Comparison of ENCODE assay signal across 18 mouse cellular contexts in the genomic region with DNA sequence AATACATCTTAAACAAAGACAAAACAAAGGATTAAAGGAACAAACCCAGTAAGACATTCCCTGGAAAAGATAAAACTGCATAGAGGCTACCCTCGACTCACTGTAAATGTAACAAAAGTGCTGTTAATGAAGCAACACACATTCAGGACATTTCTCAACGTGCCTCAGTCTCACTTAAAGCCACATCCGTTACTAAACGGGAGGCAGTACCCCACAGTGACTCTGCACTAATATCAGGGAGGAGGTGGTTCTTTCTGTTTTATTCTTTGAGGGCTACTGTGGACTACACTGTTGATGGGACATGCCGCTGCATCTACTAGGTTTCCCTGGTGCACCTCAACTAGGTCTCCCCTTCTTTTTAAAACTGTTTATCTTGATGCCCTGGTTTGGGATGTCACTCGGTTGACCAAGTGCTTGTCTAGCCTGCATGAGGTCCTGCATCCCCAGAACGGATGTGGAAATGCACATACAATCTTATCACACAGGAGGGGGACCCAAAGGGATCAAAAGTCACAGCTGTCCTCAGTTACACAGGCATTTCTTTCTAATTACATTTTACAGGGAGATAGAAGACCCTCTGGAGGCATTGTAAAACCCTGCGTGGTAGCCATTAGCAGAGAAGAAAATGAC. TPM values are rescaled to one million over a fixed set of nuclear protein-coding genes. Genes with fewer than 3 reads are reported as not detected.
A peak's percentile ranks its signal among the peaks of the same experiment; 100 is the strongest.
DNase-seq lines count a peak whose midpoint lies in the region; ATAC-seq and TF ChIP-seq lines count a peak whose summit lies in the region.
"Had no signal": no experiment of that assay in that cellular context is flagged by ENCODE, and none has a peak within 500 bp of the region (broad histone marks: within the 10 kb centered on the region; RNA-seq: fewer than 3 reads in every experiment).

No protein-coding gene starts in this region.

- no peaks in the 10 kb centered on the region for H3K27me3 ChIP-seq in stomach, embryonic 16.5 days (ENCODE audit: control insufficient read depth, insufficient read depth, low read length)
- H3K27me3 ChIP-seq in stomach, postnatal 0 days (ENCODE audit: control insufficient read depth, insufficient read depth, low read length) = no peaks in the 10 kb centered on the region
- H3K27me3 ChIP-seq in hindbrain, embryonic 10.5 days (ENCODE audit: insufficient read depth, poor library complexity, severe bottlenecking) = no peaks in the 10 kb centered on the region
- no peaks in the 10 kb centered on the region for H3K27me3 ChIP-seq in lung, postnatal 0 days (replicated peaks; ENCODE audit: insufficient read depth, low read length)
- H3K27me3 ChIP-seq: forebrain, embryonic 15.5 days; Patski had no signal

- TF ChIP-seq CTCF in stomach, postnatal 0 days (IDR thresholded peaks at IDR 0.05; ENCODE audit: low read depth) = no peak
- no peak for TF ChIP-seq CTCF in lung, postnatal 0 days (IDR thresholded peaks at IDR 0.05)

- peaks cover 13% of the 10 kb centered on the region for H3K4me1 ChIP-seq in stomach, embryonic 16.5 days (ENCODE audit: control insufficient read depth, insufficient read depth, low read length)
- H3K4me1 ChIP-seq in stomach, postnatal 0 days (replicated peaks; ENCODE audit: control insufficient read depth, insufficient read depth) = no peaks in the 10 kb centered on the region
- H3K4me1 ChIP-seq in hindbrain, embryonic 10.5 days (replicated peaks) = peaks cover 7% of the 10 kb centered on the region
- H3K4me1 ChIP-seq in lung, postnatal 0 days (ENCODE audit: insufficient read depth, low read depth, low read length) = 0 out of 2 replicates have a peak, but pooled peaks cover 3% of the 10 kb centered on the region

- H3K4me2 ChIP-seq in stomach, embryonic 16.5 days (ENCODE audit: low read depth, low read length) = no peak overlapping the region
- no peak overlapping the region for H3K4me2 ChIP-seq in stomach, postnatal 0 days (replicated peaks; ENCODE audit: low read depth)
- no peak overlapping the region for H3K4me2 ChIP-seq in lung, postnatal 0 days (replicated peaks; ENCODE audit: low read depth, low read length)
- H3K4me2 ChIP-seq: forebrain, embryonic 15.5 days; heart, embryonic 11.5 days; lung, embryonic 14.5 days had no signal

- peak overlapping the region; percentile 27; the same call in 1 of the 2 replicates for H3K27ac ChIP-seq in stomach, embryonic 16.5 days (ENCODE audit: low read length)
- no peak overlapping the region for H3K27ac ChIP-seq in stomach, postnatal 0 days (replicated peaks)
- peak overlapping the region; percentile 41 for H3K27ac ChIP-seq in macrophage
- no peak overlapping the region for H3K27ac ChIP-seq in hindbrain, embryonic 10.5 days
- no peak overlapping the region for H3K27ac ChIP-seq in lung, postnatal 0 days (ENCODE audit: low read length)
- H3K27ac ChIP-seq: forebrain, embryonic 15.5 days; midbrain, embryonic 10.5 days had no signal

- no peaks in the 10 kb centered on the region for H3K36me3 ChIP-seq in stomach, embryonic 16.5 days (ENCODE audit: control insufficient read depth, insufficient read depth, low read length)
- no peaks in the 10 kb centered on the region for H3K36me3 ChIP-seq in stomach, postnatal 0 days (ENCODE audit: control insufficient read depth, insufficient read depth, low read length)
- no peaks in the 10 kb centered on the region for H3K36me3 ChIP-seq in macrophage (ENCODE audit: inconsistent target)
- no peaks in the 10 kb centered on the region for H3K36me3 ChIP-seq in hindbrain, embryonic 10.5 days
- no peaks in the 10 kb centered on the region for H3K36me3 ChIP-seq in lung, postnatal 0 days (ENCODE audit: insufficient read depth, low read length)
- H3K36me3 ChIP-seq: forebrain, embryonic 15.5 days; midbrain, embryonic 10.5 days had no signal

- no peaks in the 10 kb centered on the region for H3K9me3 ChIP-seq in stomach, embryonic 16.5 days (replicated peaks; ENCODE audit: control insufficient read depth, low read length)
- no peaks in the 10 kb centered on the region for H3K9me3 ChIP-seq in stomach, postnatal 0 days (ENCODE audit: control insufficient read depth, low read length)
- no peaks in the 10 kb centered on the region for H3K9me3 ChIP-seq in hindbrain, embryonic 10.5 days
- no peaks in the 10 kb centered on the region for H3K9me3 ChIP-seq in lung, postnatal 0 days (ENCODE audit: low read length)
- H3K9me3 ChIP-seq: forebrain, embryonic 15.5 days; midbrain, embryonic 10.5 days had no signal

- no peak for ATAC-seq in stomach, embryonic 16.5 days (ENCODE audit: insufficient read depth, low FRiP score)
- ATAC-seq in stomach, postnatal 0 days (ENCODE audit: low FRiP score, low TSS enrichment) = no peak
- ATAC-seq in granulocyte monocyte progenitor cell, adult 5-6 weeks (replicated peaks; ENCODE audit: poor library complexity, severe bottlenecking) = peak; percentile 83
- no peak for ATAC-seq in lung, postnatal 0 days
- ATAC-seq: forebrain, embryonic 15.5 days; intestine, postnatal 0 days; Patski had no signal

- H3K79me2 ChIP-seq in macrophage (ENCODE audit: inconsistent target) = no peaks in the 10 kb centered on the region

- 59% methylated on average over 8 of the region's 8 CpGs for WGBS in stomach, embryonic 16.5 days
- whole genome bisulfite sequencing in stomach, postnatal 0 days = 60% methylated on average over 8 of the region's 8 CpGs
- WGBS in macrophage (ENCODE audit: missing documents) = 19% methylated on average over 8 of the region's 8 CpGs
- 69% methylated on average over 8 of the region's 8 CpGs for WGBS in hindbrain, embryonic 10.5 days
- WGBS in lung, postnatal 0 days = 61% methylated on average over 8 of the region's 8 CpGs

- no peak overlapping the region for H3K9ac ChIP-seq in stomach, embryonic 16.5 days (ENCODE audit: low read length)
- no peak overlapping the region for H3K9ac ChIP-seq in stomach, postnatal 0 days (ENCODE audit: low read length)
- no peak overlapping the region for H3K9ac ChIP-seq in lung, postnatal 0 days (replicated peaks; ENCODE audit: low read depth)
- H3K9ac ChIP-seq: forebrain, embryonic 15.5 days; lung, embryonic 14.5 days had no signal

- no peak for TF ChIP-seq EP300 in stomach, postnatal 0 days (optimal IDR thresholded peaks at IDR 0.05)
- no peak for TF ChIP-seq EP300 in lung, postnatal 0 days (IDR thresholded peaks at IDR 0.05)

- H3K4me3 ChIP-seq in stomach, embryonic 16.5 days (replicated peaks; ENCODE audit: low read length) = no peak overlapping the region
- no peak overlapping the region for H3K4me3 ChIP-seq in stomach, postnatal 0 days (ENCODE audit: low read depth, low read length)
- no peak overlapping the region for H3K4me3 ChIP-seq in macrophage (ENCODE audit: inconsistent target)
- H3K4me3 ChIP-seq in hindbrain, embryonic 10.5 days = no peak overlapping the region
- H3K4me3 ChIP-seq in lung, postnatal 0 days (ENCODE audit: low read depth, low read length) = no peak overlapping the region
- H3K4me3 ChIP-seq: forebrain, embryonic 15.5 days; midbrain, embryonic 10.5 days had no signal

- DNase-seq in stomach, postnatal 0 days (ENCODE audit: low spot score) = no peak
- DNase-seq in hindbrain, embryonic 10.5 days (ENCODE audit: low spot score) = no peak
- DNase-seq in lung, postnatal 0 days (ENCODE audit: low spot score) = no peak
- no peak for DNase-seq in cerebellum, postnatal 25 days
- DNase-seq: adrenal gland, adult 8-10 months; heart, postnatal 36 days; kidney, postnatal 25 days; lung, embryonic 14.5 days; right cerebral cortex, postnatal 25 days; thymus, postnatal 36 days had no signal

RNA-seq across cellular contexts. Expression of a gene that starts 13.4 kb away (rescaled TPM):
- 1,005 and 1,128 TPM in 2 replicates for polyA plus RNA-seq in stomach, embryonic 16.5 days (2015; fragmentation: Nextera tagmentation; extraction: Ambion mirVana)
- 1,381 and 1,408 TPM in 2 replicates for polyA plus RNA-seq in stomach, postnatal 0 days (2015; fragmentation: Nextera tagmentation; extraction: Ambion mirVana)
- 834 and 975 TPM in 2 replicates for total RNA-seq in granulocyte monocyte progenitor cell, adult 5-6 weeks (2014; fragmentation: Nextera tagmentation)
- total RNA-seq in granulocyte monocyte progenitor cell, adult 5-6 weeks (2017) = 1,023 and 1,048 TPM in 2 replicates
- 100 to 1,000 TPM in 25 of 26 experiments, 10 to 100 TPM in 1; 99.9 to 715 (median 297) TPM for total RNA-seq in macrophage (2018; cell fraction: chromatin; rRNA removed)
- 1,000 to 10,000 TPM; 2,781 to 4,191 (median 3,475) TPM for total RNA-seq in macrophage (2018; cell fraction: cytosol; rRNA removed)
- total RNA-seq in macrophage (2018; cell fraction: nucleus; rRNA removed) = 1,000 to 10,000 TPM in 24 of 26 experiments, 100 to 1,000 TPM in 2; 559 to 2,630 (median 1,649) TPM
- polyA plus RNA-seq in macrophage (2018) = 3,192 to 6,999 TPM (median 6,128 TPM) in 3 replicates
- polyA plus RNA-seq in hindbrain, embryonic 10.5 days (2016; fragmentation: Nextera tagmentation; extraction: Ambion mirVana) = 249 and 310 TPM in 2 replicates
- 1,838 and 1,903 TPM in 2 replicates for polyA plus RNA-seq in lung, postnatal 0 days (2015; fragmentation: Nextera tagmentation; extraction: Ambion mirVana)

Comparison
In these comparisons a context has a peak if more than half of its experiments do, and no peak if none do; other contexts are left out.
1. H3K27ac ChIP-seq: peak in stomach, embryonic 16.5 days (single experiment) and macrophage (single experiment); none in stomach, postnatal 0 days (single experiment), hindbrain, embryonic 10.5 days (single experiment) and lung, postnatal 0 days (single experiment).